In the genomic region with DNA sequence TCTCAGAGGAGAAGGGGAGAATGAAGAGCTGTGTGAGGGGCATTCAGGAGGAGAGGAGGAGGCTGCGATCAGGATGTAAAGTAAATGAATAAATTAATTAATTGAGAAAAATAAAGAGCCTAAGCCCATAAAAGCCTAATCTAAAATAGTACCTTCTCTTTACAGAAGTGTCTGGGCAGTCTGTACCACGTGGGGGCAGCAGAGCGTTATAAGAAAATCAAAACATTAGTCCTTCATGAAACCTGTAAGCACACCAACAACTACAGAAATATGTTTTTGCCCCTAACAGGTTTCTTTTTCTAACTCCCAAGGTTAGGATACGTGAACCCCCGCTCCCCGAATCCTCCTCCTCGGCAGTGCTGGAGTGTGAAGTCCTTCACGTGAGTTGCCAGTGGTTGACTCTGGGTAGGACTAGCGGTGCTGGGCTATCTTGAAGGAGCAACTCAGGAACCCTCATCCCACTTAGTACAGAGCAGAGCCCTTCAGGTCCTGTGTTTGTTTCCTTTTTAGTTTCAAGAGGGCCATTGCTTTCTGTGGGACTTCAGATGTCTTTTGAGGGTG, we compare ENCODE assay signal across 10 mouse cellular contexts. TPM values are rescaled to one million over a fixed set of nuclear protein-coding genes. Genes with fewer than 3 reads are reported as not detected.
DNase-seq lines count a peak whose midpoint lies in the region; ATAC-seq and TF ChIP-seq lines count a peak whose summit lies in the region.
"Had no signal": no experiment of that assay in that cellular context is flagged by ENCODE, and none has a peak within 500 bp of the region (broad histone marks: within the 10 kb centered on the region; RNA-seq: fewer than 3 reads in every experiment).

No protein-coding gene starts in this region.

- intact Hi-C loops in left cerebral cortex, postnatal 25 days (cut with DNase I): no loop called here

- H3K27ac ChIP-seq in hindbrain, embryonic 11.5 days (ENCODE audit: low read depth, low read length): no peak overlapping the region
- no peak overlapping the region for H3K27ac ChIP-seq in hindbrain, embryonic 13.5 days
- H3K27ac ChIP-seq: embryonic facial prominence, embryonic 13.5 days; limb, embryonic 15.5 days had no signal

- H3K27me3 ChIP-seq in hindbrain, embryonic 11.5 days (ENCODE audit: control insufficient read depth, insufficient read depth, low read length): no peaks in the 10 kb centered on the region
- 0 out of 2 replicates have a peak, but pooled peaks cover 6% of the 10 kb centered on the region for H3K27me3 ChIP-seq in hindbrain, embryonic 13.5 days
- H3K27me3 ChIP-seq in G1E (ENCODE audit: insufficient read depth, low read length): peaks cover 10% of the 10 kb centered on the region
- H3K27me3 ChIP-seq: embryonic facial prominence, embryonic 13.5 days; limb, embryonic 15.5 days had no signal

- no peak overlapping the region for H3K9ac ChIP-seq in hindbrain, embryonic 11.5 days (ENCODE audit: low read depth, low read length)
- H3K9ac ChIP-seq in hindbrain, embryonic 13.5 days: no peak overlapping the region
- H3K9ac ChIP-seq: embryonic facial prominence, embryonic 13.5 days; limb, embryonic 15.5 days had no signal

- TF ChIP-seq CTCF in G1E (IDR thresholded peaks at IDR 0.05; ENCODE audit: low read depth, low read length): peak; percentile 27

- no peaks in the 10 kb centered on the region for H3K9me3 ChIP-seq in hindbrain, embryonic 11.5 days (ENCODE audit: control insufficient read depth, low read length)
- no peaks in the 10 kb centered on the region for H3K9me3 ChIP-seq in hindbrain, embryonic 13.5 days
- H3K9me3 ChIP-seq in G1E (replicated peaks): peaks cover 23% of the 10 kb centered on the region
- H3K9me3 ChIP-seq: limb, embryonic 15.5 days had no signal

- H3K4me1 ChIP-seq in hindbrain, embryonic 11.5 days (replicated peaks; ENCODE audit: control insufficient read depth, insufficient read depth, low read length): no peaks in the 10 kb centered on the region
- no peaks in the 10 kb centered on the region for H3K4me1 ChIP-seq in hindbrain, embryonic 13.5 days (replicated peaks)
- H3K4me1 ChIP-seq in G1E (ENCODE audit: insufficient read depth, low read depth, low read length): peaks cover 6% of the 10 kb centered on the region; the same call in 1 of the 2 replicates
- H3K4me1 ChIP-seq: embryonic facial prominence, embryonic 13.5 days; limb, embryonic 15.5 days had no signal

- no peak for ATAC-seq in hindbrain, embryonic 11.5 days (ENCODE audit: low FRiP score)
- ATAC-seq in hindbrain, embryonic 13.5 days (ENCODE audit: low FRiP score): no peak
- ATAC-seq in G1E (ENCODE audit: extremely low read depth, insufficient number of reproducible peaks, low FRiP score, poor library complexity, severe bottlenecking): no peak

- no peak overlapping the region for H3K4me2 ChIP-seq in hindbrain, embryonic 11.5 days (replicated peaks; ENCODE audit: low read depth, low read length)
- no peak overlapping the region for H3K4me2 ChIP-seq in hindbrain, embryonic 13.5 days
- H3K4me2 ChIP-seq: embryonic facial prominence, embryonic 13.5 days; limb, embryonic 15.5 days had no signal

- no peaks in the 10 kb centered on the region for H3K36me3 ChIP-seq in hindbrain, embryonic 11.5 days (ENCODE audit: control insufficient read depth, insufficient read depth, low read length)
- H3K36me3 ChIP-seq in hindbrain, embryonic 13.5 days: no peaks in the 10 kb centered on the region
- no peaks in the 10 kb centered on the region for H3K36me3 ChIP-seq in G1E (replicated peaks)
- H3K36me3 ChIP-seq: embryonic facial prominence, embryonic 13.5 days; limb, embryonic 15.5 days had no signal

- peak; percentile 53 for DNase-seq in hindbrain, embryonic 11.5 days (ENCODE audit: low spot score)
- peak; percentile 20 for DNase-seq in G1E (ENCODE audit: low spot score)
- peak; percentile 36 for DNase-seq in c-Kit-negative CD71-positive TER-119-positive erythroid progenitor cells, embryonic 14.5 days (ENCODE audit: low read depth, low spot score)
- DNase-seq in gastrocnemius, postnatal 4 days (ENCODE audit: low spot score in 2 of 2): peak; percentile 34 to 62
- peak; percentile 40 to 56 for DNase-seq in left cerebral cortex, postnatal 25 days (ENCODE audit: low spot score in 2 of 2)
- DNase-seq in ovary, postnatal 36 days (ENCODE audit: low spot score): peak; percentile 67
- DNase-seq in thymus, postnatal 4 days: peak; percentile 76

- H3K4me3 ChIP-seq in hindbrain, embryonic 11.5 days (ENCODE audit: low read depth, low read length): no peak overlapping the region
- no peak overlapping the region for H3K4me3 ChIP-seq in hindbrain, embryonic 13.5 days
- H3K4me3 ChIP-seq in G1E (ENCODE audit: low read depth, low read length): no peak overlapping the region
- H3K4me3 ChIP-seq: embryonic facial prominence, embryonic 13.5 days; limb, embryonic 15.5 days had no signal

- WGBS in hindbrain, embryonic 11.5 days: 55% methylated on average over 9 of the region's 9 CpGs
- 59% methylated on average over 9 of the region's 9 CpGs for WGBS in hindbrain, embryonic 13.5 days

RNA-seq across cellular contexts. Expression of a gene that starts 7.1 kb away (rescaled TPM):
- 126 and 128 TPM in 2 replicates for polyA plus RNA-seq in hindbrain, embryonic 11.5 days (2014; fragmentation: Nextera tagmentation; extraction: Ambion mirVana)
- polyA plus RNA-seq in hindbrain, embryonic 13.5 days (2015; fragmentation: Nextera tagmentation; extraction: Ambion mirVana): 122 and 128 TPM in 2 replicates
- 65.9 and 81.3 TPM in 2 replicates for total RNA-seq in G1E (2014; fragmentation: Nextera tagmentation)
- total RNA-seq in G1E (2017): 84.9 and 94.0 TPM in 2 replicates
- 37.8 and 49.1 TPM in 2 replicates for polyA plus RNA-seq in G1E (2012)
- total RNA-seq in gastrocnemius, postnatal 4 days (2021): 10 to 100 TPM; 26.9 to 35.5 TPM
- 10 to 100 TPM; 67.2 to 72.9 TPM for total RNA-seq in left cerebral cortex, postnatal 25 days (2021)

RNA-seq across cellular contexts. Expression of a gene that starts 16.9 kb away (rescaled TPM):
- not detected in 2 replicates for polyA plus RNA-seq in hindbrain, embryonic 11.5 days (2014; fragmentation: Nextera tagmentation; extraction: Ambion mirVana)
- polyA plus RNA-seq in hindbrain, embryonic 13.5 days (2015; fragmentation: Nextera tagmentation; extraction: Ambion mirVana): not detected in 2 replicates
- not detected in 2 replicates for total RNA-seq in G1E (2014; fragmentation: Nextera tagmentation)
- 0.06 and 0.16 TPM in 2 replicates for total RNA-seq in G1E (2017)
- not detected in 2 replicates for polyA plus RNA-seq in G1E (2012)
- not detected for total RNA-seq in gastrocnemius, postnatal 4 days (2021)
- total RNA-seq in left cerebral cortex, postnatal 25 days (2021): not detected
- polyA plus RNA-seq: embryonic facial prominence, embryonic 13.5 days; limb, embryonic 15.5 days had no signal

RNA-seq across cellular contexts. Expression of a gene that starts 36.1 kb away (rescaled TPM):
- polyA plus RNA-seq in hindbrain, embryonic 11.5 days (2014; fragmentation: Nextera tagmentation; extraction: Ambion mirVana): 1.9 and 2.1 TPM in 2 replicates
- polyA plus RNA-seq in hindbrain, embryonic 13.5 days (2015; fragmentation: Nextera tagmentation; extraction: Ambion mirVana): 10.9 and 12.3 TPM in 2 replicates
- total RNA-seq in G1E (2014; fragmentation: Nextera tagmentation) (not detected in 2 replicates), G1E (2017) (0.05 TPM in 1 of 2 replicates, not detected in the other)
- 0.13 and 0.20 TPM in 2 replicates for polyA plus RNA-seq in G1E (2012)
- 10 to 100 TPM; 25.5 to 26.2 TPM for total RNA-seq in gastrocnemius, postnatal 4 days (2021)
- 10 to 100 TPM; 43.3 to 49.4 TPM for total RNA-seq in left cerebral cortex, postnatal 25 days (2021)

RNA-seq across cellular contexts. Expression of a gene that starts 36.5 kb away (rescaled TPM):
- polyA plus RNA-seq in hindbrain, embryonic 11.5 days (2014; fragmentation: Nextera tagmentation; extraction: Ambion mirVana): 26.1 and 26.7 TPM in 2 replicates
- polyA plus RNA-seq in hindbrain, embryonic 13.5 days (2015; fragmentation: Nextera tagmentation; extraction: Ambion mirVana): 19.0 and 19.9 TPM in 2 replicates
- total RNA-seq in G1E (2014; fragmentation: Nextera tagmentation) (115 and 119 TPM in 2 replicates), G1E (2017) (41.6 and 42.1 TPM in 2 replicates)
- polyA plus RNA-seq in G1E (2012): 48.1 and 59.5 TPM in 2 replicates
- total RNA-seq in gastrocnemius, postnatal 4 days (2021): 10 to 100 TPM; 75.7 to 88.5 TPM
- total RNA-seq in left cerebral cortex, postnatal 25 days (2021): 10 to 100 TPM; 15.8 to 16.6 TPM

RNA-seq across cellular contexts. Expression of a gene that starts 46.3 kb away (rescaled TPM):
- 77.7 and 81.7 TPM in 2 replicates for polyA plus RNA-seq in hindbrain, embryonic 11.5 days (2014; fragmentation: Nextera tagmentation; extraction: Ambion mirVana)
- polyA plus RNA-seq in hindbrain, embryonic 13.5 days (2015; fragmentation: Nextera tagmentation; extraction: Ambion mirVana): 69.8 and 72.0 TPM in 2 replicates
- 154 and 168 TPM in 2 replicates for total RNA-seq in G1E (2014; fragmentation: Nextera tagmentation)
- total RNA-seq in G1E (2017): 82.0 and 88.8 TPM in 2 replicates
- 97.2 and 129 TPM in 2 replicates for polyA plus RNA-seq in G1E (2012)
- 10 to 100 TPM; 96.9 to 97.4 TPM for total RNA-seq in gastrocnemius, postnatal 4 days (2021)
- 10 to 100 TPM; 62.3 to 63.5 TPM for total RNA-seq in left cerebral cortex, postnatal 25 days (2021)

Comparison
In these comparisons a context has a peak if more than half of its experiments do, and no peak if none do; other contexts are left out.
1. DNase-seq: peak in every context shown above with its lines; median percentile 76 in thymus, postnatal 4 days; 67 in ovary, postnatal 36 days; 53 in hindbrain, embryonic 11.5 days; 48 in gastrocnemius, postnatal 4 days; 48 in left cerebral cortex, postnatal 25 days; 36 in c-Kit-negative CD71-positive TER-119-positive erythroid progenitor cells, embryonic 14.5 days; 20 in G1E.
2. RNA of a gene that starts 36.1 kb away (total RNA-seq): 43.3 to 49.4 TPM in left cerebral cortex, postnatal 25 days and 25.5 to 26.2 TPM in gastrocnemius, postnatal 4 days; 0.05 TPM in G1E; every median in the first group is over 10 times any median in the second.